Mouse (Mus musculus) T-cell, adult 2 months (primary cell): Measurements from ENCODE around the gene Unc45a.
A peak's percentile ranks its signal among the peaks of the same experiment; 100 is the strongest.

Experiments
- DNase-seq: peaks from one replicate; pipeline ENCODE4 v3.0.0; 2022; ENCODE audit warnings: low spot score

The Unc45a gene

GRCm38 (mm10) chr7:80368009-80368408 is 27.2 kb upstream of the Unc45a start:
- no peak for DNase-seq

GRCm38 (mm10) chr7:80367232-80367631 is 26.4 kb upstream of the Unc45a start:
- DNase-seq, result no peak

GRCm38 (mm10) chr7:80365759-80366158 is 25.0 kb upstream of the Unc45a start:
- DNase-seq, result no peak

- no peak for DNase-seq
Measured at GRCm38 (mm10) chr7:80360435-80360834, 19.6 kb upstream of the Unc45a start.

- no peak for DNase-seq
Measured at GRCm38 (mm10) chr7:80358039-80358438, 17.2 kb upstream of the Unc45a start.

- DNase-seq, result no peak
Measured at GRCm38 (mm10) chr7:80357156-80357555, 16.4 kb upstream of the Unc45a start.

- no peak for DNase-seq
Measured at GRCm38 (mm10) chr7:80356351-80356750, 15.5 kb upstream of the Unc45a start.

GRCm38 (mm10) chr7:80352920-80353319 is 12.1 kb upstream of the Unc45a start:
- no peak for DNase-seq

GRCm38 (mm10) chr7:80350808-80351207 is 10.0 kb upstream of the Unc45a start:
- DNase-seq, result no peak

- DNase-seq, result no peak
Measured at GRCm38 (mm10) chr7:80347670-80348586, 7.1 kb upstream of the Unc45a start.

- DNase-seq, result no peak
Measured at GRCm38 (mm10) chr7:80346830-80347229, 6.0 kb upstream of the Unc45a start.

- DNase-seq, result no peak
Measured at GRCm38 (mm10) chr7:80346173-80346572, 5.4 kb upstream of the Unc45a start.

GRCm38 (mm10) chr7:80343270-80344018 is 2.6 kb upstream of the Unc45a start:
- no peak for DNase-seq

GRCm38 (mm10) chr7:80342858-80343257 is 2.1 kb upstream of the Unc45a start, which contains the start of gene Hddc3:
TSS of gene Hddc3 (plus strand) at chr7:80343104.
- peak; percentile 94 for DNase-seq

GRCm38 (mm10) chr7:80341793-80342192 is 988 bp upstream of the Unc45a start:
- no peak for DNase-seq

- peak; percentile 98 for DNase-seq
Measured at GRCm38 (mm10) chr7:80339793-80340628, 794 bp downstream of the Unc45a start.

- peak; percentile 18 for DNase-seq
Measured at GRCm38 (mm10) chr7:80339371-80339770, 1.4 kb downstream of the Unc45a start.

GRCm38 (mm10) chr7:80336932-80337331 is 3.9 kb downstream of the Unc45a start:
- no peak for DNase-seq

GRCm38 (mm10) chr7:80334848-80335247 is 6.0 kb downstream of the Unc45a start:
- no peak for DNase-seq

- DNase-seq, result no peak
Measured at GRCm38 (mm10) chr7:80331433-80331832, 9.4 kb downstream of the Unc45a start.

- no peak for DNase-seq
Measured at GRCm38 (mm10) chr7:80330278-80330677, 10.5 kb downstream of the Unc45a start.

GRCm38 (mm10) chr7:80326076-80326475 is 14.7 kb downstream of the Unc45a start:
- no peak for DNase-seq
